Mouse (Mus musculus) layer of hippocampus, postnatal 10 days (tissue): ENCODE measurements at regions not wholly inside any gene's neighbourhood (a gene's known extent, or its start where the extent isn't known, plus 50 kb on each side); places are given as distances from the start of the nearest gene placed in this dataset.

Source experiments
- DNase-seq, 2 experiments: peaks; one replicate each; pipeline ENCODE4 v3.0.0; 2021; ENCODE audit warnings: low spot score in 2 of 2

- DNase-seq = no peak
Observed at GRCm38 (mm10) chr4:29034406-29034805, 221.5 kb downstream of the Epha7 start.

GRCm38 (mm10) chr4:29039993-29040392 is 227.1 kb downstream of the Epha7 start:
- DNase-seq = no peak

GRCm38 (mm10) chr4:29068678-29069621 is 256.0 kb downstream of the Epha7 start:
- DNase-seq = no peak

GRCm38 (mm10) chr4:29074204-29074603 is 261.3 kb downstream of the Epha7 start:
- no peak for DNase-seq

GRCm38 (mm10) chr4:29074851-29075250 is 261.9 kb downstream of the Epha7 start:
- DNase-seq = no peak

- no peak for DNase-seq
Observed at GRCm38 (mm10) chr4:29076683-29077082, 263.8 kb downstream of the Epha7 start.

GRCm38 (mm10) chr4:29078391-29078790 is 265.5 kb downstream of the Epha7 start:
- no peak for DNase-seq

GRCm38 (mm10) chr4:29083545-29084290 is 270.8 kb downstream of the Epha7 start:
- DNase-seq = no peak

GRCm38 (mm10) chr4:29090949-29091348 is 278.0 kb downstream of the Epha7 start:
- DNase-seq = no peak

- no peak for DNase-seq
Observed at GRCm38 (mm10) chr4:29091495-29092211, 278.7 kb downstream of the Epha7 start.

- no peak for DNase-seq
Observed at GRCm38 (mm10) chr4:29102373-29102772, 289.4 kb downstream of the Epha7 start.

GRCm38 (mm10) chr4:29103414-29103813 is 290.5 kb downstream of the Epha7 start:
- DNase-seq = no peak

- DNase-seq = no peak
Observed at GRCm38 (mm10) chr4:29112552-29112951, 299.6 kb downstream of the Epha7 start.

- DNase-seq = no peak
Observed at GRCm38 (mm10) chr4:29117025-29117424, 304.1 kb downstream of the Epha7 start.

GRCm38 (mm10) chr4:29117926-29118325 is 305.0 kb downstream of the Epha7 start:
- peak; percentile 72 to 75 for DNase-seq

GRCm38 (mm10) chr4:29118679-29119479 is 305.9 kb downstream of the Epha7 start:
- DNase-seq = no peak

GRCm38 (mm10) chr4:29119480-29120153 is 306.7 kb downstream of the Epha7 start:
- no peak for DNase-seq

GRCm38 (mm10) chr4:29123697-29124377 is 310.9 kb downstream of the Epha7 start:
- no peak for DNase-seq

- DNase-seq = no peak
Observed at GRCm38 (mm10) chr4:29130485-29130884, 317.6 kb downstream of the Epha7 start.
